Mouse (Mus musculus) A20 (cell line): ENCODE data around the gene Ece2.

Experiments
- DNase-seq: peaks from one replicate; pipeline ENCODE4 v3.0.0-alpha.2; 2011; ENCODE audit warnings: low read depth, low spot score

The Ece2 gene

GRCm38 (mm10) chr16:20690774-20691173, 61.1 kb downstream of the Ece2 start:
- DNase-seq, result no peak

DNA sequence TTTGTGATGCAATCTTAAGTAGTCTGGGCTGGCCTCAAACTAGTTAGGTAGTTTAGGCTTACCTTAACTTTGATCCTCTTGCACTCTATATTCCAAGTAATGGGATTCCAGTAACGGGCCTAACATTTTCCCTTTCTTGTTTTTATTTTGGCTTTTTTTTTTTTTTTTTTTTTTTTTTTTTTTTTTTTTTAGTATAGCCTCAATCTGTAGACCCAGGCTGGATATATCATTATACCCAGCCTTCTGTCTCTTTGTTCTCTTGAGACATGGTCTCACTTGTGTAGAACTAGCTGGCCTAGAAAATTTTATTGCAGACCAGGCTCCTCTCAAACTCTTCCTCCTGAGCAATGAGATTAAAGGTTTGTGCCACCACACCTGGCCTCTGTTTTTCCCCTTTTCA, 62.0 kb downstream of the Ece2 start:
- no peak for DNase-seq

DNA sequence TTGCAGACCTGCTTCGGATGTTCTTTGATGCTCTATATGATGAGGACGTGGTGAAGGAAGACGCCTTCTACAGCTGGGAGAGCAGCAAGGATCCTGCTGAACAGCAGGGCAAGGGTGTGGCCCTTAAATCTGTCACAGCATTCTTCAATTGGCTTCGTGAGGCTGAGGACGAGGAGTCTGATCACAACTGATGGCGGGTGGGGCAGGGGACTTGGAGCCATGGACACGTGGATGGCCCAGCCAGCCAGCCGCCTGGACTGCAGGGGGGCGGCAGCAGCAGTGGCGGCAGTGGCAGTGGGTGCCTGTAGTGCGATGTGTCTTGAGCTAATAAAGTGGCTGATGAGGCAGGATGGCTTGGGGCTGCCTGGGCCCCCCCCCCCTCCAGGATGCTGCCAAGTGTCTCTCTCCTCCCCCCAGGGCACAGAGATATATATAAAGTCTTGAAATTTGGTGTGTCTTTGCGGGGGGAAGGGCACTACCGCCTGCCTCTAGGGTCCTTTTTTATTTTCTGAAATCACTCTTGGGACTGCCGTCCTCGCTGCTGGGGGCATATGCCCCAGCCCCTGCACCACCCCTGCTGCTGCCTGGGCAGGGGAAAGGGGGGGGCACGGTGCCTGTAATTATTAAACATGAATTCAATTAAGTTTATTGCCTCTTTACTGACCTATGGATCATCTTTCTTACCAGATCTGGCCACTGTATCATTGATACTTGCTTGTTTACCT, 62.8 kb downstream of the Ece2 start:
- DNase-seq, result no peak

DNA sequence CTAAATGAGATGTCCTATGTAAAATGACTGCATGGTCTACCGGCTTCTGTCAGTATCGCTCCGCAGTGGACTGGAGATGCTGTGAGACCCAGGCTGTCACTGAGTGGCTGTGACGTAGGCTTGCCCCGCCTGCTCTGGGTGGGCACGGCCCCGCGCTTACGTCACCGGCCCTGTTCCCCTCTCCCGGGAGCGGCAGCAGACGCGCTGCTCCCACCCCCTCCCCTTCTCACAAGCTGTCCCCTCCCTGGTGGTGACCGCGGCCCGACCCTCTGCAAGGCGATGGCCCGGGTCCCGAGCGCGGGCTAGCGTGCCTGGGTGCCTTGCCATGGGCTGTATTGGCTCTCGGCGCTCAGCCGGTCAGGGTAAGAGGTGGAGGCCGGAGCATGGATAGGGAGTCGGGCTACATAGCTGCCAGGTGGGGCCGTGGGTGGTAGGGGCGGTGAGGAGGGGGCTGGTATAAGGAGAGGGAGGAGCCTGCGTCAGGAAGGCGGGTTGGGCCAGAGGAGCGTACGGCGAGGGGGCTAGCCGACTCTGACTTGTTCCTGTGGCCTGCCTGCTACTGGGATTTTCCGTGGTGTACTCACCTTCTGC, 63.6 kb downstream of the Ece2 start, which contains the start of gene Fam131a:
Gene Fam131a, plus strand, starts transcription at position 131 of the 591 bp plus-strand sequence.
- DNase-seq, result no peak

DNA sequence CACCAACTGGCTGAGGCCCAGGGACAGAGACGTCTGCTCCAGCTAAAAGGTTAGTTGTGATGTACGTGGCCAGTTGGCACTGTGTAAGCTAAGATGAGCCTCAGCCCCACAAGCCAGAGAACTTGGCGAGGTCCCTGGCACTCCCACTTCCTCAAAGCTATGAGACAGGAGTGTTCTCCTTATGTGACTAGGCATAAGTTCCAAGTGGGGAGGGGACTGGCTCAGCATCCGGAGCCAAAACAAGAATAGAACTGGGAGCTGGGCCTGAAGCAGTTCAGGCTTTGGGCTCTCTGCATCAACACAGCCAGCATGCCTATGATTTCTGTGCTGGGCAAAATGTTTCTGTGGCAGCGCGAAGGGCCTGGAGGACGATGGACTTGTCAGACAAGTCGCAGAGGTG, 65.2 kb downstream of the Ece2 start:
- no peak for DNase-seq

DNA sequence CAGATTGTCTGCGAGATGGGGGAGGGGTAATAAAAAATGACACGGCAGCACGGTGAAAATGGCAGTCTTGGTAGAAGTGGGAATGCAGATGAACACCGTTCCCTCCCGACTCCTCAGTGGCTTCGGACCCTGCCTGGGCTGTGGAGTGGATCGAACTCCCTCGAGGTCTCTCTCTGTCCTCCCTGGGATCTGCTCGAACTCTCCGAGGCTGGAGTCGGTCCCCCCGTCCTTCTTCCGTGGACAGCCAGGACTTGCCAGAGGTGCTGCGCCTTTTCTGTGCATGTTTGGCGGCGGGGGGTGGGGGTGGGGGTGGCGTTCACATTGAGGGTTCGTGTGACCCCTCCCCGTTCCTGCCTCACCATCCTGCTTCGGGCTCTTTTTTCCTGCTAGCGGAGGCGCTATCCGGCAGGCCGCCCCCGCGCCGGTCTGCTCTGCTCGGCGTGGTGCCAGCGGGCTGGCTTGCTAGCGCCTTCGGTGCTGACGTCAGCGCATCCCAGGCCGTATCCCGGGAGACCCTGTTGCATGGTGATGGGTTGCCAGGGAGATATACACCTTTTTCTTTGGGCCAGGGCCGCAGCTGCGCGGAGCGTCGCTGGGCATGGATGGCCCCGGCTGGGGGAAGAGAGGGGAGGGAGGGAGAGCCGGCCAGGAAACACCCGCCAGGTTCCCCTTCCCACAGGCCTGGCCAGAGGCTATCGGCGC, 66.1 kb downstream of the Ece2 start:
- DNase-seq, result no peak
